Mouse (Mus musculus) neural tube, postnatal 0 days (tissue): ENCODE data around the gene Itpkc. TPM values are rescaled to one million over a fixed set of nuclear protein-coding genes. Genes with fewer than 3 reads are reported as not detected.

Experiments
- microRNA counts: library from miRNA; unstranded; fragments of <30 nt; microRNA quantifications from one replicate; lab custom pipeline; 2015
- microRNA-seq: library from miRNA; unstranded; fragments of <30 nt; microRNA quantifications from one replicate; pipeline ENCODE4, GENCODE M21; 2016
- polyA plus RNA-seq: library from polyadenylated mRNA; unstranded; fragments of >200 nt; fragmentation: Nextera tagmentation; extraction: Ambion mirVana; gene quantifications from 2 replicates; pipeline ENCODE4 v1.2.1, GENCODE M21; 2015

The Itpkc gene
- polyA plus RNA-seq, result 5.0 and 5.6 TPM in 2 replicates

GRCm38 (mm10) chr7:27228281-27228821 is at the start of gene Itpkc:
Gene Itpkc, minus strand, starts transcription at chr7:27228661.

GRCm38 (mm10) chr7:27258205-27258899 is 29.9 kb upstream of the Itpkc start, which contains the start of gene Numbl:
Gene Numbl, plus strand, starts transcription at chr7:27258433.

GRCm38 (mm10) chr7:27232781-27233281 is 4.4 kb upstream of the Itpkc start, which contains the start of gene Coq8b:
Gene Coq8b, plus strand, starts transcription at chr7:27233023.

GRCm38 (mm10) chr7:27195681-27196611 is 32.5 kb downstream of the Itpkc start, which contains the start of the genes BC024978 and Snrpa:
Gene BC024978, plus strand, starts transcription at chr7:27195781.
Gene Snrpa, minus strand, starts transcription at chr7:27196271.

DNA sequence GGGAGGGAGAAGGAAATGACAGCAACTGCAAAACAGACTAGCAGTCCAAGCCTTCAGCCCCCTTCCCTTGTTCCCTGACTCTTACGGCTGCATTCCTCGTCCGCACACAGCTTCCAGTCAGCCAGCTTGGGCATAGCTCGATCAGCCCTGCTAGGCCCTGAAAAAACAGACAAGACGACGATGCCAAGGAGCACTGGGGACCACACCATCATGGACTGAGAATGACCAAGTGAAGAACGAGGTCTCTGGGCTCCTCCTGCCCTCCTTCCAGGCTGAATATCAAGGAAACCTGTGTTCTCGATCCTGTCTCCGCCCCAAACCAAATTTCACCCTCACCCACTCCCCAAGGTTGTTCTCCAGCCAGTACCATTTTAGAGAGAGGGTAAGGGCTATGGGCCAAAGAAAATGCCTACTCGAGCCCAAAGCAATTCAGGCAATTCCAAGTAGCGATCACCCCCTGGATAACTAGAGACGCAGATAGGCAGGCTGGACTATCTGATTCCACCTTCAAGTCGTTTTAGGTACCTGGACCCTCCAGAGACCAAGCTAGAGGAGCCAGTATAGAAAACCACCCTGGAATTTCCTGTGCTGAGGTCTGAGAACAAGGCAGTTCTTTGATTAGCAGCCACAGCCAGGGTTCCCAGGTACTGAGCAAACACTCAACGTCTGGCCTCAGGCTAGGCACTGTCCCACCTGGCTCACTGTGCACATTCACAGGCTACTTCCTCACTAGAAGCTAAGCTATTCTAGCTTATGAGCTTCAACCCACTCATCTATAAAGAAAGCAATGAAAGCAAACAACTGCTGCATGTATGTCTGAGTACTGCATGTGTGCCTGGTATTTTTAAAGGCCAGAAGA is 47.4 kb downstream of the Itpkc start, which contains the start of the genes Gm21983 and Mia:
Gene Gm21983, minus strand, starts transcription at position 250 of the 859 bp plus-strand sequence.
Gene Mia, minus strand, starts transcription at position 321 of the 859 bp plus-strand sequence.

GRCm38 (mm10) chr7:27178324-27179216 is 49.9 kb downstream of the Itpkc start, which contains the start of gene Rab4b:
Gene Rab4b, minus strand, starts transcription at chr7:27178896.

DNA sequence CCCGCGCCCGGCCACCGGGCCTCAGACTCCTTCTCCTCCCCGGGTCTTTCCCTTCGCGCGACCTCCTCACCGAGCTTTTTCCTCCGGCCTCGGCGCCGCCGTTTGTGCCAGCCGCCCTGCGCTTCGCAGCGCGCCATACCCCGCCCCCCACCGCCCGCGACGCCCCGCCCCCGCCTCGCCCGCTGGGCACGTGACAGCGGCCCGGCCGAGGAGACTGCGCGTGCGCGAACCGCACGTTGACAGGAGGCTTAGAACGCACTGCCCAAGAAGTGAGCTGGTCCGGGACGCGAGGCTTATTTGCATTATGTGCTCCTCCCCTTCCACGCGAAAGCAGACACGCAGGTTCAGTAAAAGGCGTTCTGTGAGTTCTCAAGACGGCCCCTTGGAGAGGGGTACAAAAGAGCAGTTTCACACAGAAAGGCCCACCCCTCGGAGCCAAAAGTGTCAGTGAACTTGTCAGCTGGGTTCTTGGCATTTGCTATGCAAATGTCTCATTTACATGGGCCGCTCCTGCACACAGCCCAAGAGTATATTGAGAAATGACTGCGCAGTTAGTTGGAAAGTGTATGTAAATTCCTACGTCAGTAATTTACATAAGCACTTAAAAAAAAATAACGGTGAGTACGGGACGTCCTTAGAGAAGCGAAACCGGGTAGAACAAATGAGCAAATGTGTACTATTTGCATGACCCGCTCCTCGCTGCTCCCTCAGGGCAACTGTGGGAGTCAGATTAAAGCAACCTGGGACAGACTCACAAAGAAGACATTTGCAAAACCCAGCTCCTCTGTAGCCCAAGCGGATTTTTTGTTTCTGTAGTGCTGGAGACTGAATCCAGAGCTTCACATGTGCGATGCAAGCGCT is 61.6 kb downstream of the Itpkc start, which contains the start of gene Egln2:
Gene Egln2, minus strand, starts transcription at position 189 of the 861 bp plus-strand sequence.

MicroRNA genes within 50 kb of the gene (microRNA counts, 519-probe panel; counts per million panel counts)
- 40.5 counts per million for microRNA mmu-miR-1191 (lab: Ali Mortazavi, UCI)

Small RNAs within 50 kb of the gene (microRNA-seq; reads per million reads assigned to microRNA genes)
- gene Mir1191 (not detected), gene Mir3101 (not detected)

Other genes with a start within 250 kb of the Itpkc start
- not detected in 2 replicates for gene Cyp2a12, start 199.6 kb downstream of the Itpkc start, polyA plus RNA-seq
- not detected in 2 replicates for gene Cyp2f2, start 108.8 kb downstream of the Itpkc start, polyA plus RNA-seq
- gene Cyp2t4, start 74.9 kb downstream of the Itpkc start, polyA plus RNA-seq, result 0.19 and 0.41 TPM in 2 replicates
- gene Egln2, start 61.9 kb downstream of the Itpkc start, polyA plus RNA-seq, result 83.1 and 87.9 TPM in 2 replicates
- 130 and 136 TPM in 2 replicates for gene Rab4b, start 49.8 kb downstream of the Itpkc start, polyA plus RNA-seq
- gene Gm21983, start 47.6 kb downstream of the Itpkc start, polyA plus RNA-seq, result not detected in 2 replicates
- gene Mia, start 47.5 kb downstream of the Itpkc start, polyA plus RNA-seq, result 59.5 and 67.0 TPM in 2 replicates
- 2.1 and 2.3 TPM in 2 replicates for gene BC024978, start 32.9 kb downstream of the Itpkc start, polyA plus RNA-seq
- 131 and 145 TPM in 2 replicates for gene Snrpa, start 32.4 kb downstream of the Itpkc start, polyA plus RNA-seq
- gene Coq8b, start 4.4 kb upstream of the Itpkc start, polyA plus RNA-seq, result 16.1 and 16.7 TPM in 2 replicates
- 57.0 and 57.6 TPM in 2 replicates for gene Numbl, start 29.8 kb upstream of the Itpkc start, polyA plus RNA-seq
- 11.5 and 15.6 TPM in 2 replicates for gene Ltbp4, start 109.0 kb upstream of the Itpkc start, polyA plus RNA-seq
- 16.3 and 17.5 TPM in 2 replicates for gene Shkbp1, start 127.4 kb upstream of the Itpkc start, polyA plus RNA-seq
- not detected in 2 replicates for gene Gm20479, start 128.8 kb upstream of the Itpkc start, polyA plus RNA-seq
- gene Sptbn4, start 219.0 kb upstream of the Itpkc start, polyA plus RNA-seq, result 4.6 and 4.8 TPM in 2 replicates
- gene Blvrb, start 219.3 kb upstream of the Itpkc start, polyA plus RNA-seq, result 25.8 TPM in 2 replicates
- gene Sertad3, start 245.1 kb upstream of the Itpkc start, polyA plus RNA-seq, result 7.0 and 7.1 TPM in 2 replicates